Mouse (Mus musculus) liver, postnatal 0 days (tissue): Measurements from ENCODE around the gene Lrrc28.

Experiments used
- CTCF ChIP-seq: sonication (generic); IDR thresholded peaks from 2 replicates; pipeline ENCODE4 v1.5.1; 2016; ENCODE audit warnings: antibody characterized with exemption, low read depth
- EP300 ChIP-seq: IDR thresholded peaks from 2 replicates; pipeline ENCODE4 v1.6.1; 2016; ENCODE audit warnings: antibody characterized with exemption, low read depth, mild to moderate bottlenecking

GRCm38 (mm10) chr7:67616890-67617289 is 28.2 kb downstream of the Lrrc28 start:
- no peak for TF ChIP-seq CTCF
- TF ChIP-seq EP300: no peak
